Mouse (Mus musculus) frontal cortex, postnatal 25 days (tissue): ENCODE measurements around the gene Lcn4.

Experiments
- DNase-seq, 2 experiments: peaks; one replicate each; pipeline ENCODE4 v3.0.0; 2022; ENCODE audit warnings: low spot score in 2 of 2

Lcn4 gene

GRCm38 (mm10) chr2:26634629-26635488 lies 36.2 kb downstream of the Lcn4 start:
- DNase-seq: no peak

GRCm38 (mm10) chr2:26633953-26634530 lies 37.0 kb downstream of the Lcn4 start:
- DNase-seq: no peak

GRCm38 (mm10) chr2:26632541-26633395 lies 38.3 kb downstream of the Lcn4 start:
- DNase-seq: no peak

GRCm38 (mm10) chr2:26628792-26629437 lies 42.2 kb downstream of the Lcn4 start:
- no peak for DNase-seq

GRCm38 (mm10) chr2:26627921-26628739 lies 43.0 kb downstream of the Lcn4 start, which contains the start of gene Fam69b:
Gene Fam69b, plus strand, starts transcription at chr2:26628457.
- DNase-seq: peak; percentile 66 to 80

GRCm38 (mm10) chr2:26626081-26626480 lies 45.0 kb downstream of the Lcn4 start:
- DNase-seq: no peak

- DNase-seq: no peak
These were observed 45.7 kb downstream of the Lcn4 start for GRCm38 (mm10) chr2:26625419-26625818.

- no peak for DNase-seq
These were observed 48.1 kb downstream of the Lcn4 start for GRCm38 (mm10) chr2:26622984-26623383.

- DNase-seq: no peak
These were observed 49.8 kb downstream of the Lcn4 start for GRCm38 (mm10) chr2:26621246-26621645.

- no peak for DNase-seq
These were observed 53.2 kb downstream of the Lcn4 start for GRCm38 (mm10) chr2:26617928-26618327.
